Mouse (Mus musculus): Measurements from ENCODE around the gene Ylpm1. TPM values are rescaled to one million over a fixed set of nuclear protein-coding genes. Genes with fewer than 3 reads are reported as not detected.

Gene Ylpm1
- 10 to 100 TPM; 37.6 to 49.2 TPM for total RNA-seq (2021)
- 12.7 and 23.7 TPM in 2 replicates for polyA plus RNA-seq (2012; rRNA removed)
- long read RNA-seq, partial matches to known transcripts = 0 of 1 reads
- long read RNA-seq, other reads (novel, unspliced or antisense) = 1 of 1 reads

- peak; percentile 97 for DNase-seq
These were observed at the start of gene Ylpm1 for GRCm38 (mm10) chr12:84996083-84996496. Gene Ylpm1 (plus strand): TSS chr12:84996321.

GRCm38 (mm10) chr12:84947894-84948583, 48.1 kb upstream of the Ylpm1 start:
- DNase-seq = no peak

- no peak for DNase-seq
These were observed 47.4 kb upstream of the Ylpm1 start for GRCm38 (mm10) chr12:84948584-84949285.

GRCm38 (mm10) chr12:84950763-84951162, 45.4 kb upstream of the Ylpm1 start:
- no peak for DNase-seq

DNA sequence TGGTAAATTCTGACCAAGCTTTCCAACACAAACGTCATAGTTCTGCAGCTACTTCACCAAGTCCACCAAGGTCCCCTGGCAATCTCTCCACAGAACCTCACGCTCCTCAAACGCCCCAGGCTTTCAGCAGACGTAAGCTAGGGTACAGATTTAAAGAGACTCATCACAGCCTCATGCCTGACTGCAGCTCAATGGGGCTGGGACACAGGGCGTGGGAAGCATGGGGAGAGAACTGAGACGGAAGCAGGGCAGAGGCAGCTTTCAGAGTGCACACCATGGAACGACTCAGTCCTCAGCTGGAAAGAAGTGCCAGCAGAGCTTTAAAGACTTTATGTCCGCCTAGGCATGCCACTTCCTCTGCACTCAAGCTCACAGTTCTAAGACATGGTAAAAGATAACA, 44.6 kb upstream of the Ylpm1 start:
- DNase-seq = no peak

GRCm38 (mm10) chr12:84952351-84952750, 43.8 kb upstream of the Ylpm1 start:
- no peak for DNase-seq

DNA sequence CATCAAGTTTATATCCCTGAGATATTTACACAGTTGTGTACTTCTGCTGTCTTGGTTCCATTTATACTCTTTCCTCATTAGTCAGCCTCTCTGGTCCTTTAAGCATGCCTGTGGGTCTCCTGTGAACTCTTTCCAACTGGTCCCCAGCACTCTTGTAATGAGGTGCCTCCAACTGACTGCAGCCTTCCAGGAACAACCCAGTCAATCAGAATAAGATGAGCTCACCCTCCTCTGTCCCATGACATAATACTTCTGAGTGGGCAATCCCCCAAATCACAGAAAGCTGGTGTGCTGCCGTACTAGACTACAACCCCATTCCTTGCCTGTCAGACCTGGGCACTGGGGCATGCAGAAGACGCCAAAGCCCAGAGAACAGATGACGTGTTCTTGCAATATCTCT, 39.8 kb upstream of the Ylpm1 start:
- DNase-seq = no peak

DNA sequence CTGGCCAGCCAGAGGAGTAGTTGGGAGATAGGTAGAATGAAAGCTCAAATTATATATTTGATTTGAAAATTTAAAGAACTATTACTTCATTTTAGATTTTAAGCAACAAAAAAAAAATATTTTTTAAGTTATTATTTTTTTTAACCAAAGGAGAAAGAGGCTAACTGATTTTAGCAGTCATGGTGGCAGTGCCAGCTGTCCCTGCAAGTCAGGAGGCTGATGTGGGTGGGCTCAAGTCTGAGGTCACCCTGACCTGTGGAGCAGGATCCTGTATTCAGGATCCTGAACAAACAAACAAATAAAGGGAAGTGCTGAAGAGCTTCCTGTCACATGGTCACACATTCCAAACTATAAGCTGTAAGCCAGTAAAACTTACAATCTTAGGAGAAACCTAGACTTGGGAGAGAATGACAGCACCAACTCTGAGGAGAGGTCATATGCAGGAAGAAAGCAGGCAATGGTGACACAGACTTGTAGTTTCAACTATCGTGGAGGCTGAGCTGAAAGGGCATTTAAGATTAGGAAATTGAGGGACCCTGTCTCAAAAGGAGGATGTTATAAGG, 37.2 kb upstream of the Ylpm1 start:
- no peak for DNase-seq

- no peak for DNase-seq
These were observed 33.5 kb upstream of the Ylpm1 start for GRCm38 (mm10) chr12:84962606-84963005.

GRCm38 (mm10) chr12:84968831-84969655, 27.1 kb upstream of the Ylpm1 start:
- DNase-seq = no peak

DNA sequence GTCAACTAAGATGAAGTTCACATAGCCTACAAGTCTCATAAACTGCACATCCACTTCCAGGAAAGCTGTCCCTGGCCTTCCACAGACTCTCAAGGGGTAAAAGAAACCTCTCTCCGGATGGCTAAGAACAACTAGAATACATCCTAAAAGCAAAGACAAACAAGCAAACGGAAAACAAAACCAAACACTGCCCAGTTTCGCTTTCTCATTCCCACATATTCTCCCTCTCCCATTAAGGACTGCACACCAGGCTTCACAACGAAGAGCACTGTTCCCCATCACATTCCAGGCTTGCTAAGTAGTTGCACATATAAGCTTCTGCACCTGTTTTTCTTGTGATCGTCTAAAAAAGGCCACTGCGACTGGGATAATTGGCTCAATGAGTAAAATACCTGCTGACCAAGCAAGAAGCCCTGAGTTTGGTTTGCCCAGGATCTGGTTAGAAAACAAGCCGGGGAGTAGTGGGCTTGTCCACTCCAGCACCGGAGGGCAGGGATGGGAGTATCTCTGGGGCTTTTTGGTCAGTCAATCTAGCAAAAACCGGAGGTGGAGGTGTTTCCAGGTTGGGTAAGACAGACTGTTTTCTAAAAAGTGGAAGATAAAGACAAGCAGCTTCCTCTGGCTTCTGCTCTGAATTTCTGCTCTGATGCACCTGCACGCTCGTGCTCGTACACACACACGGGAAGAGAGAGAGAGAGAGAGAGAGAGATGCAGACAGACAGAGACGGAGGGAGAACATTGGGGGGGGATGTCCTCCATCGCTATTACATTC, 26.3 kb upstream of the Ylpm1 start:
- DNase-seq = no peak

- DNase-seq = peak; percentile 91
These were observed 25.6 kb upstream of the Ylpm1 start, which contains the start of the genes Fcf1 and Arel1 for GRCm38 (mm10) chr12:84970428-84971096. Gene Fcf1 (plus strand): TSS chr12:84970897. Gene Arel1 (minus strand): TSS chr12:84970900.

DNA sequence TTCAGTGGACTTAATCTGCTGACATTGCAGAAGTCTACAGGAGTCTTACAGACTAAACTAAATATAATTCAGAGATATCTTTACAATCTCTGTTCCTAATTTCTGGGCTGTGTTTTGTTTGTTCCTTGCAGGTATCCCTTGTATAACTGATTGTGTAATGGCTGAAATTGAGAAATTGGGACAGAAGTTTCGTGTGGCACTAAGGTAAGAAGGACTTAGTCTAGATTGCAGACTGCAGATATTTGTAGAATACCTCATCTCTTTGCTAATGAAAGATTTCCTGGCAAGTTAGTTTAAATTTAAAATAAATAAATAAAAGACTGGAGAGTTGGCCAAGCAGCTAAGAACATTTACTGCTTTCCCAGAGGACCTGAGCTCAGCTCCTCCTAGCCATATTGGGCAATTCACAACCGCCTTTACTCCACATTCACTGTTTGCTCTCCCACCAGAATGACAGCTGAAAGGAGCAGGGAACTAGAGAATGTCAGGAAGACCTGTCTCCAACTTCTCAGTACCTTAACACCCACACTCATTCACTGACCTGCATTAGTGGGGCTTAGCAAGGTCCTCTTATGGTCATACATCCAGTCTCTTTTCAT, 16.8 kb upstream of the Ylpm1 start:
- no peak for DNase-seq

- peak; percentile 53 for DNase-seq
These were observed 6.7 kb upstream of the Ylpm1 start for GRCm38 (mm10) chr12:84989456-84989855.

DNA sequence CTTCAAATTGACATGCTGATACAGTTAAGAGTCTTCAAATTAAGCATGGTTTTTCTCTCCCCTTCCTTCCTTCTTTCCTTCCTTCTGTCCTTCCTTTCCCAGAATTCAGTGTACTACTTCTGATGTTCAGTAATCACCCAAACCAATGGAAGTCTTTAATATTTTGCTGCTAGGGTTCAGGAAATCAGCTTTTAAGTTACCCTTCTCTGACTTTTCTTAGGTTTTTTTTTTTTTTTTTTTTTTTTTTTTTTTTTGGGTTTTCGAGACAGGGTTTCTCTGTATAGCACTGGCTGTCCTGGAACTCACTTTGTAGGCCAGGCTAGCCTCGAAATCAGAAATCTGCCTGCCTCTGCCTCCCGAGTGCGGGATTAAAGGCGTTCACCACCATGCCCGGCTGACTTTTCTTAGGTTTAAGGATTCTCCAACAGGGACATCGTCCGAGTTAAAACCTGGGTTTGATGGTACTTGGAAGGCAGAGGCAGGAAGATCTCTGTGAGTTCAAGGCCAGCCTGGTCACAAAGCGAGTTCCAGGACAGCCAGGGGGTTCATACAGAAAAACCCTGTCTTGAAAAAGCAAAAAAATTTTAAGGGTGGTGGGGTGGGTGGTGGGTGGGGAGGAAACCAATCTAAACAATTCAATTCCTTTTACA, 884 bp upstream of the Ylpm1 start:
- DNase-seq = no peak

DNA sequence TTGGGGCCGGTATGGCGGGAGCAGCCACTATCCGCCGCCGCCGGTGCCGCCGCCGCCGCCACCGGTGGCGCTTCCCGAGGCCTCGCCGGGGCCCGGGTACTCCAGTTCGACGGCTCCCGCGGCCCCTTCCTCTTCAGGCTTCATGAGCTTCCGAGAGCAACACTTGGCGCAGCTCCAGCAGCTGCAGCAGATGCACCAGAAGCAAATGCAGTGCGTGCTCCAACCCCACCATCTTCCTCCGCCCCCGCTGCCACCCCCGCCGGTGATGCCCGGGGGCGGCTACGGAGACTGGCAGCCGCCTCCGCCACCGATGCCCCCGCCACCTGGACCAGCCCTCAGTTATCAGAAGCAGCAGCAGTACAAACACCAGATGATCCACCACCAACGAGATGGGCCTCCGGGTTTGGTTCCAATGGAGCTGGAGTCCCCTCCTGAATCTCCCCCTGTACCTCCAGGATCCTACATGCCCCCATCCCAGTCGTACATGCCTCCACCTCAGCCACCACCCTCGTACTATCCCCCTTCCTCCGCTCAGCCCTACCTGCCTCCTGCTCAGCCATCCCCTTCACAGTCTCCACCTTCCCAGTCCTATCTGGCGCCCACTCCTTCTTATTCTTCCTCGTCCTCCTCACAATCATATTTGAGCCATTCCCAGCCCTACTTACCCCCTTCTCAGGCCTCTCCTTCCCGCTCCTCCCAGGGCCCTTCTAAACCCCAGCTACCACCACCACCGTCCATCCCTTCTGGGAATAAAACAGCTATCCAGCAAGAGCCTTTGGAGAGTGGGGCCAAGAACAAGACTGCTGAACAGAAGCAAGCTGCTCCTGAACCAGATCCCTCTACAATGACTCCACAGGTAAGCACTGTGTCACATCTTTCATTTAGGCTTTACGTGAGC, 629 bp downstream of the Ylpm1 start:
- DNase-seq = no peak

GRCm38 (mm10) chr12:84999053-84999452, 2.9 kb downstream of the Ylpm1 start:
- DNase-seq = no peak

GRCm38 (mm10) chr12:85006206-85006605, 10.1 kb downstream of the Ylpm1 start:
- no peak for DNase-seq

GRCm38 (mm10) chr12:85007021-85007420, 10.9 kb downstream of the Ylpm1 start:
- DNase-seq = no peak

Measured in adrenal gland, adult 2 months (tissue).